Mouse (Mus musculus) neural tube, embryonic 15.5 days (tissue): ENCODE data around the gene Vmn2r103. TPM values are rescaled to one million over a fixed set of nuclear protein-coding genes. Genes with fewer than 3 reads are reported as not detected.

Experiments
- ATAC-seq: fragments of 200-750 bp; cut with Nextera tagmentation; 2 replicates; pipeline ENCODE4 v1.8.0; 2017; ENCODE audit warnings: mild to moderate bottlenecking, moderate TSS enrichment, moderate library complexity; ENCODE audit not compliant: low FRiP score
- H3K27ac ChIP-seq: fragments of 300-500 bp; sonication (generic); replicated peaks from 2 replicates; pipeline ENCODE4 v1.5.1; 2015; ENCODE audit warnings: mild to moderate bottlenecking, inconsistent platforms
- H3K27me3 ChIP-seq: fragments of 300-500 bp; sonication (generic); replicated peaks from 2 replicates; pipeline ENCODE4 v1.6.1; 2015; ENCODE audit warnings: inconsistent platforms
- H3K36me3 ChIP-seq: fragments of 300-500 bp; sonication (generic); 2 replicates; pipeline ENCODE4 v1.6.1; 2015; ENCODE audit warnings: inconsistent platforms
- H3K4me1 ChIP-seq: fragments of 300-500 bp; sonication (generic); 2 replicates; pipeline ENCODE4 v1.6.1; 2015; ENCODE audit warnings: inconsistent platforms
- H3K4me2 ChIP-seq: fragments of 300-500 bp; sonication (generic); 2 replicates; pipeline ENCODE4 v1.6.1; 2015; ENCODE audit warnings: inconsistent platforms, mild to moderate bottlenecking, moderate library complexity
- H3K4me3 ChIP-seq: fragments of 300-500 bp; sonication (generic); replicated peaks from 2 replicates; pipeline ENCODE4 v1.5.1; 2015; ENCODE audit warnings: mild to moderate bottlenecking, inconsistent platforms
- H3K9ac ChIP-seq: fragments of 300-500 bp; sonication (generic); replicated peaks from 2 replicates; pipeline ENCODE4 v1.6.1; 2015; ENCODE audit warnings: mild to moderate bottlenecking, inconsistent platforms
- H3K9me3 ChIP-seq: fragments of 300-500 bp; sonication (generic); replicated peaks from 2 replicates; pipeline ENCODE4 v1.6.1; 2016; ENCODE audit warnings: inconsistent platforms
- WGBS: fragments of 180-500 bp; shearing (Covaris S2); methylation state at CpG from one replicate; pipeline ENCODE4 v1.1.7; 2015; ENCODE audit warnings: mixed read lengths; 5-methylcytosine and 5-hydroxymethylcytosine counted together
- polyA plus RNA-seq: library from polyadenylated mRNA; unstranded; fragments of >200 nt; fragmentation: Nextera tagmentation; extraction: Ambion mirVana; gene quantifications from 2 replicates; pipeline ENCODE4 v1.2.1, GENCODE M21; 2015

The Vmn2r103 gene
- not detected in 2 replicates for polyA plus RNA-seq

- no peak within 1 kb of the TSS for H3K27ac ChIP-seq
- no peak within 1 kb of the TSS for H3K9ac ChIP-seq
- no peaks in the 10 kb centered on the region for H3K36me3 ChIP-seq
- no peaks in the 10 kb centered on the region for H3K4me1 ChIP-seq
- H3K4me2 ChIP-seq: no peak within 1 kb of the TSS
- no peaks in the 10 kb centered on the region; the same call in 1 of the 2 replicates for H3K9me3 ChIP-seq
- 66% methylated on average over 4 of the region's 4 CpGs for WGBS
- no peak for ATAC-seq
- H3K27me3 ChIP-seq: no peaks in the 10 kb centered on the region
- no peak within 1 kb of the TSS for H3K4me3 ChIP-seq
Measured at GRCm38 (mm10) chr17:19773063-19773462, at the start of gene Vmn2r103. TSS of gene Vmn2r103 (plus strand) at chr17:19773363.

- Histone ChIP-seq H3K27me3 (no peaks in the 10 kb centered on the region), H3K4me2 (no peak overlapping the region), H3K9ac (no peak overlapping the region), H3K27ac (no peak overlapping the region), H3K4me1 (no peaks in the 10 kb centered on the region), H3K36me3 (no peaks in the 10 kb centered on the region), H3K9me3 (peaks cover 5% of the 10 kb centered on the region; the same call in 1 of the 2 replicates), H3K4me3 (no peak overlapping the region)
- 94% methylated on average over 4 of the region's 4 CpGs for WGBS
- no peak for ATAC-seq
Measured at GRCm38 (mm10) chr17:19778994-19779393, 5.8 kb downstream of the Vmn2r103 start.

DNA sequence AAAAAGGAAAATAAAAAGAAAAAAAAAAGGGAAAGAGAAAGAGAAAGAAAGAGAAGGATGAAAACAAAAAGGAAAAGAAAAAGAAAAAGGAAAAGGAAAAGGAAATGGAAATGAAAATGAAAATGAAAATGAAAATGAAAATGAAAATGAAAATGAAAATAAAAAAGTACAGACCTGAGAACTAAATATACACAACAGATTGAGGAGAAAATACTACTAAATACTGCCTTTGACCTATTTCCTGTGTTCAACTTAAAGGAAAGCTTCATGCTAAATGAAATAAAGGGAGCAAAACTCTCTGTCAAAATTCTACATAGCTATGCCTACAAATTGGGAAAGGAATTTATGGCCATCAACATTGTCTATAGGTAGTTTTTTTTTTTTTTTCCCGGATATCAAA, 16.1 kb downstream of the Vmn2r103 start:
- ATAC-seq: no peak

More for the DNA sequence above, 16.1 kb downstream of the Vmn2r103 start:
- Histone ChIP-seq H3K4me3 (no peak overlapping the region), H3K9ac (no peak overlapping the region), H3K27me3 (no peaks in the 10 kb centered on the region), H3K4me2 (no peak overlapping the region), H3K4me1 (no peaks in the 10 kb centered on the region), H3K27ac (no peak overlapping the region), H3K9me3 (peaks cover 8% of the 10 kb centered on the region; the same call in 1 of the 2 replicates), H3K36me3 (no peaks in the 10 kb centered on the region)
- WGBS: 83% methylated on average over 1 of the region's 1 CpGs

Other genes starting within 250 kb of the Vmn2r103 start
- not detected in 2 replicates for gene Vmn2r101, start 196.1 kb upstream of the Vmn2r103 start, polyA plus RNA-seq
- gene Vmn2r102, start 113.0 kb upstream of the Vmn2r103 start, polyA plus RNA-seq: not detected in 2 replicates